Mouse (Mus musculus): ENCODE data around the gene Wdr17.

Wdr17 gene

GRCm38 (mm10) chr8:54597386-54597785, 289.6 kb downstream of the Wdr17 start:
- DNase-seq (ENCODE audit: low spot score in 2 of 2), result no peak

DNA sequence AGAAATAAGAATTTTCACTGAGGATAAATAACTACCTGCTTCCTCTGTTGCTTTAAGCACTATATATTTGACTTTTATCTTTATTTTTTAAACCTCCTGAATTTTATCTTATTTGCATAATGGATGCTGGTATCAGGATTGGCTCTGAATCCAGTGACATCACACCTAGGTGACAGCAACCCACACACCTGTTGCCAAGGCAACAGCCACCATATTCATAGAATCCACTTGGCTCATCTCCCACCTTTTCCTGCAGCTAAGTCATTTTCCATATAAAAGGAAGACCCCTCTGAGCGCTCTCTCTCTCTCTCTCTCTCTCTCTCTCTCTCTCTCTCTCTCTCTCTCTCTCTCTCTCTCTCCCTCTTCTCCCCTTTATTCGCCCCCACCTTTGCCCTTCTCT, 290.0 kb downstream of the Wdr17 start:
- no peak for DNase-seq (ENCODE audit: low spot score in 2 of 2)

- DNase-seq (ENCODE audit: low spot score in 2 of 2), result no peak
Measured at GRCm38 (mm10) chr8:54596051-54596450, 290.9 kb downstream of the Wdr17 start.

DNA sequence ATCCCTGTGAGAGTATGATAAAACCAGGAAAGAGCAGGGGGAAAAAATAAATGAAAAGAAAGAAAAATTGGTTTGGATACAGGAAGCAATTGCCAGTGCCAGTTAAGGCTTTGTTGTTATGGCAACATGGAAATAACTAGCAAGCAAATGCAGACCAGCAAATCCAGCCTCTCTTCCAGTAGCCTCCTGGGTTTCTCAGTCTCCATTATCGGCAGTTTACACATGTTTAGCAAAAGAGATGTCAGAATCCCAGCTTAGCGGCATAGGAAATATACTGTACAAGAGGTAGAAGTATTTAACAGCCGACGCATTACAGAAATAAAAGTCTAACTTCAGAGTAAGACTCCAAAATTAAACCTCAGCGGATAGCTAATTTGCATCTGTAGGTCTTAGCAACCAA, 292.4 kb downstream of the Wdr17 start:
- no peak for DNase-seq (ENCODE audit: low spot score in 2 of 2)

- DNase-seq (ENCODE audit: low spot score in 2 of 2), result no peak
Measured at GRCm38 (mm10) chr8:54582886-54583285, 304.1 kb downstream of the Wdr17 start.

- no peak for DNase-seq (ENCODE audit: low spot score in 2 of 2)
Measured at GRCm38 (mm10) chr8:54581436-54581835, 305.5 kb downstream of the Wdr17 start.

All from heart, adult 9 months (tissue).